ENCODE assay signal across 13 mouse cellular contexts in the genomic region with DNA sequence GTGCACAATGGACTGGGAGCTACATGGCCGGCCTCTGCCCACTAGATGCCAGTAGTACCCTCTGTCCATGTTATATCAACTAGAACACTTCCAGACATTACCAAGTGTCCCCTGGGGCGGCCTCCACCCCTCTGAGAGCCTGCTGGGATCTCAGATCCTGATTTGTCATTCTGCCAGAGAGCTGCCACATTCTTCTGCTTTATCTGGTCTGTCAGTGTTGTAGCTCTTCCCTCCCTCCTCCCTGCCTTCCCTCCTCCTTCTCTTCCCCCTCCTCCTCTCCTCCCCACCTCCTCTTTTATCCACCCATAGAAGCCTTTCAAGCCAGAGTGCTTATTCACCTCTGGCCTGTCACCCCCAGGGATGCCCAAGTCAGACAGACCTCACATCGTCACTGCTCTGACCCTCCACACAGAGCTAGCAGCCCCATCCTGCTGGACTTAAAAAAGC.
DNase-seq lines count a peak whose midpoint lies in the region; ATAC-seq and TF ChIP-seq lines count a peak whose summit lies in the region.
"Had no signal": no experiment of that assay in that cellular context is flagged by ENCODE, and none has a peak within 500 bp of the region (broad histone marks: within the 10 kb centered on the region; RNA-seq: fewer than 3 reads in every experiment).

No protein-coding gene starts in this region.

- DNase-seq in lung, embryonic 14.5 days = peak; percentile 54
- DNase-seq in lung, adult 2 months = no peak
- DNase-seq in hindbrain, postnatal 0 days (ENCODE audit: low spot score) = peak; percentile 53
- DNase-seq in kidney, postnatal 4 days = no peak
- no peak for DNase-seq in cerebellum, adult 9-11 months
- DNase-seq in ovary, postnatal 36 days (ENCODE audit: low spot score) = no peak
- DNase-seq: gastrocnemius, postnatal 10 days had no signal

- no peak for TF ChIP-seq POLR2A in lung, adult 2 months (IDR thresholded peaks at IDR 0.05; ENCODE audit: borderline replicate concordance, extremely low read depth, low read depth, low read length)

- no peaks in the 10 kb centered on the region for H3K9me3 ChIP-seq in lung, embryonic 14.5 days (ENCODE audit: low read depth, low read length)
- H3K9me3 ChIP-seq in hindbrain, postnatal 0 days (ENCODE audit: low read length) = no peaks in the 10 kb centered on the region
- H3K9me3 ChIP-seq in neural tube, embryonic 14.5 days (ENCODE audit: control insufficient read depth, low read length) = no peaks in the 10 kb centered on the region
- H3K9me3 ChIP-seq: liver, embryonic 12.5 days had no signal

- no peak for TF ChIP-seq CTCF in lung, embryonic 14.5 days (IDR thresholded peaks at IDR 0.05; ENCODE audit: low read depth)
- no peak for TF ChIP-seq CTCF in lung, adult 2 months (IDR thresholded peaks at IDR 0.05; ENCODE audit: insufficient read depth, low read length)
- no peak for TF ChIP-seq CTCF in hindbrain, postnatal 0 days (IDR thresholded peaks at IDR 0.05; ENCODE audit: low read depth)

- H3K9ac ChIP-seq in lung, embryonic 14.5 days = no peak overlapping the region
- no peak overlapping the region for H3K9ac ChIP-seq in hindbrain, postnatal 0 days (replicated peaks; ENCODE audit: low read length)
- no peak overlapping the region for H3K9ac ChIP-seq in neural tube, embryonic 14.5 days (replicated peaks; ENCODE audit: low read depth, low read length)
- H3K9ac ChIP-seq: liver, embryonic 12.5 days had no signal

- H3K4me2 ChIP-seq in lung, embryonic 14.5 days = no peak overlapping the region
- no peak overlapping the region for H3K4me2 ChIP-seq in hindbrain, postnatal 0 days (ENCODE audit: low read depth, low read length)
- H3K4me2 ChIP-seq in neural tube, embryonic 14.5 days (ENCODE audit: low read depth, low read length) = no peak overlapping the region
- H3K4me2 ChIP-seq: liver, embryonic 12.5 days had no signal

- no peaks in the 10 kb centered on the region for H3K4me1 ChIP-seq in lung, embryonic 14.5 days (ENCODE audit: insufficient read depth)
- no peaks in the 10 kb centered on the region for H3K4me1 ChIP-seq in lung, adult 2 months (ENCODE audit: control insufficient read depth, insufficient read depth, low read length)
- H3K4me1 ChIP-seq in hindbrain, postnatal 0 days (ENCODE audit: insufficient read depth, low read length) = no peaks in the 10 kb centered on the region; the same call in 1 of the 2 replicates
- H3K4me1 ChIP-seq in neural tube, embryonic 14.5 days (ENCODE audit: control insufficient read depth, insufficient read depth, low read length) = peaks cover 9% of the 10 kb centered on the region; the same call in 1 of the 2 replicates

- no peaks in the 10 kb centered on the region for H3K27me3 ChIP-seq in lung, embryonic 14.5 days (ENCODE audit: insufficient read depth, low read length)
- H3K27me3 ChIP-seq in hindbrain, postnatal 0 days (ENCODE audit: insufficient read depth, low read length) = no peaks in the 10 kb centered on the region
- H3K27me3 ChIP-seq in neural tube, embryonic 14.5 days (ENCODE audit: control insufficient read depth, insufficient read depth, low read length) = no peaks in the 10 kb centered on the region

- WGBS in lung, embryonic 14.5 days = 8% methylated on average over 3 of the region's 3 CpGs
- 22% methylated on average over 3 of the region's 3 CpGs for WGBS in lung, adult 2 months
- 11% methylated on average over 3 of the region's 3 CpGs for WGBS in hindbrain, postnatal 0 days
- WGBS in neural tube, embryonic 14.5 days = 6% methylated on average over 2 of the region's 3 CpGs

- no peak overlapping the region for H3K4me3 ChIP-seq in lung, embryonic 14.5 days (ENCODE audit: low read depth, low read length)
- H3K4me3 ChIP-seq in lung, adult 2 months (replicated peaks; ENCODE audit: extremely low read depth, low read depth, low read length) = no peak overlapping the region
- H3K4me3 ChIP-seq in hindbrain, postnatal 0 days (ENCODE audit: low read length) = no peak overlapping the region
- no peak overlapping the region for H3K4me3 ChIP-seq in neural tube, embryonic 14.5 days (ENCODE audit: low read depth, low read length)
- H3K4me3 ChIP-seq: left cerebral cortex, adult 2 months; liver, embryonic 12.5 days; megakaryocyte, embryonic 14.5 days had no signal

- no peak for ATAC-seq in lung, embryonic 14.5 days (ENCODE audit: insufficient read depth)
- peak; percentile 75 for ATAC-seq in erythroid progenitor cell, adult 5-6 weeks (replicated peaks; ENCODE audit: low FRiP score, poor library complexity, severe bottlenecking)
- ATAC-seq in hindbrain, postnatal 0 days = peak; percentile 49; the same call in 1 of the 2 replicates
- 0 out of 2 replicates have a peak, but pooled peaks have one; percentile 31 for ATAC-seq in neural tube, embryonic 14.5 days (ENCODE audit: low read depth)
- ATAC-seq: CD4-positive, CD25-positive, alpha-beta regulatory T cell, adult 4 months; liver, embryonic 12.5 days had no signal

- no peak overlapping the region for H3K27ac ChIP-seq in lung, embryonic 14.5 days (ENCODE audit: low read depth)
- no peak overlapping the region for H3K27ac ChIP-seq in hindbrain, postnatal 0 days
- H3K27ac ChIP-seq in neural tube, embryonic 14.5 days (ENCODE audit: low read depth, low read length) = no peak overlapping the region
- H3K27ac ChIP-seq: left cerebral cortex, adult 2 months; liver, embryonic 12.5 days had no signal

- H3K36me3 ChIP-seq in lung, embryonic 14.5 days (ENCODE audit: insufficient read depth) = no peaks in the 10 kb centered on the region
- no peaks in the 10 kb centered on the region for H3K36me3 ChIP-seq in hindbrain, postnatal 0 days (ENCODE audit: insufficient read depth, low read length)
- no peaks in the 10 kb centered on the region for H3K36me3 ChIP-seq in neural tube, embryonic 14.5 days (ENCODE audit: control insufficient read depth, insufficient read depth, low read length)
- H3K36me3 ChIP-seq: liver, embryonic 12.5 days had no signal

Comparison
In these comparisons a context has a peak if more than half of its experiments do, and no peak if none do; other contexts are left out.
1. DNase-seq: peak in lung, embryonic 14.5 days (single experiment) and hindbrain, postnatal 0 days (single experiment); none in lung, adult 2 months (single experiment), kidney, postnatal 4 days (0 of 2), cerebellum, adult 9-11 months (single experiment) and ovary, postnatal 36 days (single experiment).